Mouse (Mus musculus) kidney, adult 18-20 months (tissue): ENCODE measurements at regions not wholly inside any gene's neighbourhood (a gene's known extent, or its start where the extent isn't known, plus 50 kb on each side); places are given as distances from the start of the nearest gene placed in this dataset.
"Not testable (repeated sequence)": the region's sequence is repeated elsewhere in the genome, so short reads cannot be mapped to it uniquely, and the experiment has no call there.

Experiments used
- DNase-seq: peaks from one replicate; pipeline ENCODE4 v3.0.0; 2021

DNA sequence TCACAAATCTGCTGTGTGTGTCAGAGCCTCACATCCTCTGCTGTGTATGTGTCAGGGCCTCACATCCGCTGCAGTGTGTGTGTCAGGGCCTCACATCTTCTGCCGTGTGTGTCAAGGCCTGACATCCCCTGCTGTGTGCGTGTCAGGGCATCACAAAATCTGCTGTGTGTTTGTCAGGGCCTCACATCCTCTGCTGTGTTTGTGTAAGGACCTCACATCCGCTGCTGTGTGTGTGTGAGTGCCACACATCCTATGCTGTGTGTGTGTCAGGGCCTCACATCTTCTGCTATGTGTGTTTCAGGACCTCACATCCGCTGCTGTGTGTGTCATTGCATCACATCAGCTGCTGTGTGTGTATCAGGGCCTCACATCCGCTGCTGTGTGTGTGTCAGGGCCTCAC, 63.3 kb downstream of the Asmt start:
- DNase-seq, result peak; percentile 1

DNA sequence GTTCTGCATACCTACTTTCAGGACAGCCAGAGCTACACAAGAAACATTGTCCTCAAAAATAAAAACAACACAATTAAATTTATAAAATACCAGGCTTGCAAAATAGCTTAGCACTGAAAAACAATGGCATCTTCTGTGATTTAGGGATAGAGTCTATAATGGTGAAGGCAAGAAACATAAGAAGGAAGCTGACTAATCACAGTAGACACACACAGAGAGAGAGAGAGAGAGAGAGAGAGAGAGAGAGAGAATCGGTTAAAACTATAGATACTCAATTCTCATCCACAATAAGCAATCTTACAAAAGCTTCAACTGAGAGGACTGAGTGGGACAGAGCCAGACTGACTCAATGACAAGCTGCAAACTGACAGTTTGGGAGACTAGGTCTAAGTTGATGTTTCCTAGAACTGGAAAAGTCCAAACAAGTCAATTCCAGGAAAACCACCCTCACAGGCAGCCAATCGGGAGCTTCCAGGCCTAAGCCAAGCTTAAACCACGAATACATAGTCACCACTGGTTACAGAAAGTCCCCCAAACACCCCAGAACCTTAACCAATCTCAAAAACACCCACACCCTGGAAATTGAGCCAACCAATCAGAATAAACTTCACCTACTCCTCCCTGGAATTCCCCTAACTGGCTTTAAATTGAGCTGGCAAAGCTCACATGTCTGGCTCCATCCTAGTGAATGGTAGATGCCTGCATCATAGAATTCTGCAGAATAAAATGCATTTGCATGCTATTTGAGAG, 81.2 kb downstream of the Asmt start:
- not testable (repeated sequence) for DNase-seq
